Mouse (Mus musculus): ENCODE data around the gene Oas1d. TPM values are rescaled to one million over a fixed set of nuclear protein-coding genes. Genes with fewer than 3 reads are reported as not detected.
A peak's percentile ranks its signal among the peaks of the same experiment; 100 is the strongest.

Oas1d gene
- total and polyA plus RNA-seq, 3 experiments, result not detected

- peak; percentile 60 for DNase-seq
Measured at GRCm38 (mm10) chr5:120969703-120970102, 55.4 kb downstream of the Oas1d start.

Other genes starting within 250 kb of the Oas1d start
- gene Dtx1, start 202.6 kb upstream of the Oas1d start, total RNA-seq (2021), result 10 to 100 TPM; 12.8 to 13.4 TPM
- 28.5 and 28.6 TPM in 2 replicates for gene Dtx1, start 202.6 kb upstream of the Oas1d start, polyA plus RNA-seq (2012; rRNA removed)
- gene Oas2, start 164.7 kb upstream of the Oas1d start, total RNA-seq (2021), result under 1 TPM; 0.55 to 0.92 TPM
- gene Oas2, start 164.7 kb upstream of the Oas1d start, polyA plus RNA-seq (2012; rRNA removed), result 3.5 and 3.7 TPM in 2 replicates
- gene Oas3, start 136.9 kb upstream of the Oas1d start, total RNA-seq (2021), result under 1 TPM; 0.31 to 0.72 TPM
- 1.5 and 1.6 TPM in 2 replicates for gene Oas3, start 136.9 kb upstream of the Oas1d start, polyA plus RNA-seq (2012; rRNA removed)
- not detected for gene Oas1e, start 119.0 kb upstream of the Oas1d start, total RNA-seq (2021)
- not detected in 2 replicates for gene Oas1e, start 119.0 kb upstream of the Oas1d start, polyA plus RNA-seq (2012; rRNA removed)
- gene Oas1c, start 102.0 kb upstream of the Oas1d start, total RNA-seq (2021), result under 1 TPM; 0.49 to 0.97 TPM
- gene Oas1c, start 102.0 kb upstream of the Oas1d start, polyA plus RNA-seq (2012; rRNA removed), result 1.0 and 2.8 TPM in 2 replicates
- not detected for gene Oas1f, start 67.2 kb upstream of the Oas1d start, total RNA-seq (2021)
- not detected in 2 replicates for gene Oas1f, start 67.2 kb upstream of the Oas1d start, polyA plus RNA-seq (2012; rRNA removed)
- gene Oas1h, start 53.1 kb upstream of the Oas1d start, total RNA-seq (2021), result not detected
- gene Oas1h, start 53.1 kb upstream of the Oas1d start, polyA plus RNA-seq (2012; rRNA removed), result not detected in 2 replicates
- 1 to 10 TPM in 1 of 2 experiments, under 1 TPM in 1; 0.66 to 1.1 TPM for gene Oas1g, start 26.9 kb upstream of the Oas1d start, total RNA-seq (2021)
- 2.5 and 2.7 TPM in 2 replicates for gene Oas1g, start 26.9 kb upstream of the Oas1d start, polyA plus RNA-seq (2012; rRNA removed)
- 1 to 10 TPM; 3.2 to 3.6 TPM for gene Oas1a, start 7.0 kb upstream of the Oas1d start, total RNA-seq (2021)
- 8.5 and 8.9 TPM in 2 replicates for gene Oas1a, start 7.0 kb upstream of the Oas1d start, polyA plus RNA-seq (2012; rRNA removed)
- gene Rph3a, start 95.6 kb downstream of the Oas1d start, total RNA-seq (2021), result 1 to 10 TPM; 3.7 to 4.6 TPM
- 2.4 and 3.5 TPM in 2 replicates for gene Rph3a, start 95.6 kb downstream of the Oas1d start, polyA plus RNA-seq (2012; rRNA removed)